Mouse (Mus musculus) stomach, embryonic 14.5 days (tissue): ENCODE results near the gene Myoc. TPM values are rescaled to one million over a fixed set of nuclear protein-coding genes. Genes with fewer than 3 reads are reported as not detected.
"Not testable (repeated sequence)": the region's sequence is repeated elsewhere in the genome, so short reads cannot be mapped to it uniquely, and the experiment has no call there.

ENCODE experiments used
- ATAC-seq: fragments of 200-750 bp; cut with Nextera tagmentation; 2 replicates; pipeline ENCODE4 v1.8.0; 2017; ENCODE audit warnings: low read depth, moderate TSS enrichment; ENCODE audit not compliant: insufficient number of reproducible peaks, insufficient read depth, low FRiP score
- H3K27ac ChIP-seq: fragments of 300-500 bp; sonication (generic); 2 replicates; pipeline ENCODE4 v1.5.1; 2014; ENCODE audit warnings: mild to moderate bottlenecking, low read length, moderate library complexity, mixed read lengths
- H3K27me3 ChIP-seq: fragments of 300-500 bp; sonication (generic); 2 replicates; pipeline ENCODE4 v1.6.1; 2014; ENCODE audit warnings: low read length, control low read depth, mixed read lengths; ENCODE audit not compliant: control insufficient read depth, insufficient read depth
- H3K36me3 ChIP-seq: fragments of 300-500 bp; sonication (generic); 2 replicates; pipeline ENCODE4 v1.6.1; 2014; ENCODE audit warnings: mild to moderate bottlenecking, control low read depth, low read length, moderate library complexity, mixed read lengths; ENCODE audit not compliant: control insufficient read depth, insufficient read depth
- H3K4me1 ChIP-seq: fragments of 300-500 bp; sonication (generic); 2 replicates; pipeline ENCODE4 v1.6.1; 2014; ENCODE audit warnings: low read length, control low read depth, mixed read lengths; ENCODE audit not compliant: control insufficient read depth, insufficient read depth
- H3K4me2 ChIP-seq: fragments of 300-500 bp; sonication (generic); replicated peaks from 2 replicates; pipeline ENCODE4 v1.6.1; 2014; ENCODE audit warnings: low read depth, low read length, control low read depth
- H3K4me3 ChIP-seq: fragments of 300-500 bp; sonication (generic); 2 replicates; pipeline ENCODE4 v1.5.1; 2014; ENCODE audit warnings: low read depth, low read length, control low read depth
- H3K9ac ChIP-seq: fragments of 300-500 bp; sonication (generic); replicated peaks from 2 replicates; pipeline ENCODE4 v1.6.1; 2014; ENCODE audit warnings: low read depth, mild to moderate bottlenecking, control low read depth, low read length, moderate library complexity, mixed read lengths
- H3K9me3 ChIP-seq: fragments of 300-500 bp; sonication (generic); 2 replicates; pipeline ENCODE4 v1.6.1; 2016; ENCODE audit warnings: low read depth, low read length, control low read depth; ENCODE audit not compliant: control insufficient read depth
- WGBS: fragments of 180-500 bp; shearing (Covaris S2); extraction: QIAGEN DNeasy Blood & Tissue Kit; methylation state at CpG from one replicate; pipeline ENCODE4 v1.1.7; 2014; 5-methylcytosine and 5-hydroxymethylcytosine counted together
- polyA plus RNA-seq: library from polyadenylated mRNA; unstranded; fragments of >200 nt; fragmentation: Nextera tagmentation; extraction: Ambion mirVana; gene quantifications from 2 replicates; pipeline ENCODE4 v1.2.1, GENCODE M21; 2014

The Myoc gene
- polyA plus RNA-seq, 1 experiment from 2014 or later: not detected

DNA sequence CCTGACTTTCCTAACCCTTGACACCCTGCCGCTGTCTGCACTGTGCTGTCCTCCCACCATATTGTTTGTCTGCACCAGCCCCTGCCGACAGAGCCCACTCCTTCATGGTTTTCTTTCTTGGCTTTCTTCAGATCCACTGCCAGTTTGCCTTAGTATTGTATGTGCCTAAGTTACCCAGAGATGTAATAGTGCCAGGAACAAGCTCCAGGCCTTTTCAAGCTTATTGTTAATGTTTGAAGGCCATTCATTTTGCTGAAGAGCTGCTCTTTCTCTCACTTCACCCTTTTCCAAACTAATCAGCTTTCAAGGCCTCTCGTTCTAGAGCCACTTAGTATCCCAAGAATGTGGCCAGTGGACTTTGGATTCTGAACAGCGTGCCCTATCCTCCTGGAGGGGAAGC is 27.8 kb upstream of the Myoc start:
- no peak overlapping the region for H3K9ac ChIP-seq
- ATAC-seq: no peak
- 65% methylated on average over 4 of the region's 4 CpGs for WGBS

DNA sequence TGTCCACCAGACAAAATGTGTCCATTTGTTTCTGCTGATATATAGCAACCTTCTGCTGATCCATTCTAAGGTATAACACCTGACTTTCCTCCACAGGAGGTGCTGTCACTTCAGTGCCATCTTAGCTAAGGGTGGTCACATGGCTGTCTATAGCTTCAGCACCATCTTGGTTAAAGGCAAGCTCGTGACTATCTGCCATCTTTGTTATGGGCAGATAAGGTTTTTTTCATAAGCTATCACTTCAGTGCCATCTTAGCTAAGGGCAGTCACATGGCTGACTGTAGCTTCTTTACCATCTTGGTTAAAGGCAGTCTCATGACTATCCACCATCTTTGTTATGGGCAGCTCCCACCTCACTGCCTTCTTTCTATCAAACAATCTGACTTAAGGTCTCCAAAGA is 23.4 kb upstream of the Myoc start:
- Histone ChIP-seq H3K4me3 (no peak overlapping the region), H3K27ac (no peak overlapping the region), H3K4me1 (no peaks in the 10 kb centered on the region), H3K4me2 (no peak overlapping the region), H3K36me3 (no peaks in the 10 kb centered on the region), H3K9me3 (no peaks in the 10 kb centered on the region), H3K9ac (no peak overlapping the region), H3K27me3 (no peaks in the 10 kb centered on the region)
- ATAC-seq: no peak
- WGBS: 68% methylated on average over 1 of the region's 1 CpGs

More for the DNA sequence above, 27.8 kb upstream of the Myoc start:
- no peak overlapping the region for H3K27ac ChIP-seq
- H3K9me3 ChIP-seq: no peaks in the 10 kb centered on the region
- H3K4me2 ChIP-seq: no peak overlapping the region
- H3K36me3 ChIP-seq: no peaks in the 10 kb centered on the region
- no peaks in the 10 kb centered on the region for H3K4me1 ChIP-seq
- H3K27me3 ChIP-seq: no peaks in the 10 kb centered on the region
- no peak overlapping the region for H3K4me3 ChIP-seq

DNA sequence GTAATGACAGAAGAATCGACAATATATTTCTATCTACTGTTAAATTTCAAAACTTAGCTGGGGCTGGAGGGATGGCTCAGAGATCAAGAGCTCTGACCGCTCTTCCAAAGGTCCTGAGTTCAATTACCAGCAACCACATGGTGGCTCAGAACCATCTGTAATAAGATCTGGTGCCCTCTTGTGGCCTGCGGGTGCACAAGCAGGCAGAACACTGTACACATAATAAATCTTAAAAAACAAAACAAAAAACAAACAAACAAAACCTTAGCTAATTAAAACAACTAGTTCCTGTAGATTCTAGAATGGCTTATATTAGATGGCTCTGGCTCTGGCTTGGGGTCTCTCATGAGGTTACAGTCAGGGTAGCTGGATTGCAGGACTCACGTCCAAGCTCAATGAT is 18.5 kb upstream of the Myoc start:
- H3K36me3 ChIP-seq: no peaks in the 10 kb centered on the region
- 75% methylated on average over 4 of the region's 4 CpGs for WGBS
- no peak for ATAC-seq
- no peaks in the 10 kb centered on the region for H3K9me3 ChIP-seq
- H3K4me3 ChIP-seq: no peak overlapping the region
- H3K4me1 ChIP-seq: no peaks in the 10 kb centered on the region
- no peaks in the 10 kb centered on the region for H3K27me3 ChIP-seq
- no peak overlapping the region for H3K4me2 ChIP-seq
- H3K9ac ChIP-seq: no peak overlapping the region
- no peak overlapping the region for H3K27ac ChIP-seq

DNA sequence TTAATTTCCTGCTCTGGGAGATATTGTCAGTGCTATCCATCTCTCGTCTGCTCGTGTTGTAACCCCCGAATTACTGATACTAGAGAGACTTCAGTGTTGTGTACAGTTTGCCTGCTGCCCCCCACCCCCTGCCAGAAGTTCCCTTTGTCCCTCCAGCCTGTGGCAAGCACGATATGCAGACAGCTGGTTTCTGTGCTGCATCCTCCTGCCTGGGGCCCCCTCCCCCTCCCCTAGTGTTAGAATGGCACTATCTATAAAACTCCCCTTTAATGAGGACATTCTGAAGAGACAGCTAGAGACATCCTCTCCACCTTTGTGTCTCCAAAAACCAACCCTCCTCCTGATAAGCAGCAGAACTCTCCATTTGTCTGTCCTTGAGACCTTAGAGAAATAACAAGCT is 15.1 kb upstream of the Myoc start:
- no peaks in the 10 kb centered on the region for H3K27me3 ChIP-seq
- WGBS: 31% methylated on average over 4 of the region's 4 CpGs
- no peak overlapping the region for H3K9ac ChIP-seq
- no peak overlapping the region for H3K27ac ChIP-seq
- no peak overlapping the region for H3K4me2 ChIP-seq
- H3K9me3 ChIP-seq: no peaks in the 10 kb centered on the region
- no peak overlapping the region for H3K4me3 ChIP-seq
- no peak for ATAC-seq
- no peaks in the 10 kb centered on the region for H3K4me1 ChIP-seq
- H3K36me3 ChIP-seq: no peaks in the 10 kb centered on the region

DNA sequence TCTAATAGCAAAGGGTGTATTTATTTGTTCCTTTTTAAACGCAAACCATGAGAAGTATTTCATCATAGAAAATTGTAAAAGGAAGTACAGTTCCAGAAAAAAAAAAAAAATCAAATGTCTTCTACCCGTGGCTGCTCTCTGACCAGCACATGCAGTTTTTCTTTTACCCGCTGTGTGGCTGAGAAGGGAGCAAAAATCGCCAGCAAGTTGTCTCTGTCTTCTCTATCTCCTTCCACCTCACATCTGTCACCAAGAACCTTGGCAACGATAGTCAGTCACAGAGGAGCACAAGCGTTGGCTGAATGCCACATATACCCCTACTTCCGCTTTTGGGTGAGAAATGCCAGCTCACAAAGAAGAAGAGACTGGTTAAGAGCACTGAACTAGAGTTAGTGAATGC is 13.7 kb upstream of the Myoc start:
- H3K4me1 ChIP-seq: no peaks in the 10 kb centered on the region
- H3K27me3 ChIP-seq: no peaks in the 10 kb centered on the region
- H3K4me2 ChIP-seq: no peak overlapping the region
- no peak for ATAC-seq
- H3K9me3 ChIP-seq: no peaks in the 10 kb centered on the region
- no peak overlapping the region for H3K27ac ChIP-seq
- no peaks in the 10 kb centered on the region for H3K36me3 ChIP-seq
- WGBS: 61% methylated on average over 7 of the region's 7 CpGs
- no peak overlapping the region for H3K9ac ChIP-seq
- no peak overlapping the region for H3K4me3 ChIP-seq

DNA sequence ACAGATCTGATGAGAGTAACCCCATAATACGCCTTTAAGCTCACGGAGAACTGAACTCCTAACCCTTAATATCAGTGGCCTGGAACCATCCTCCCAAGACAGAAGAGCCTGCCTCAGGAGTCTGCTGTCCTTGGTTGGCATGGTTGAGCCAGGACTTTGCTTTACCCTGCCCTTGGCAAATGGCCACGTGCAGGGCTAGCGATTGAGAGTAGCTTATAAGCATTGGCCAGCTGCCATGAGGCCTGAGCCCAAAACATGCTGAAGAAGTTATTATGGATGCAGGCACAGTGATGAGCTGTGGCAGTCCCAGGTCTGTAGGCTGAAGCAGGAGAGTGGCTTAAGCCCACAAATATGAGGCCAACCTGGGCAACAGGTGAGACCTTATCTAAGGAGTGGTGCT is 11.1 kb upstream of the Myoc start:
- H3K9me3 ChIP-seq, H3K4me2 ChIP-seq, H3K4me3 ChIP-seq, H3K27me3 ChIP-seq, H3K36me3 ChIP-seq, ATAC-seq, H3K9ac ChIP-seq, H3K4me1 ChIP-seq, H3K27ac ChIP-seq: not testable (repeated sequence)
- WGBS: 87% methylated on average over 4 of the region's 4 CpGs

DNA sequence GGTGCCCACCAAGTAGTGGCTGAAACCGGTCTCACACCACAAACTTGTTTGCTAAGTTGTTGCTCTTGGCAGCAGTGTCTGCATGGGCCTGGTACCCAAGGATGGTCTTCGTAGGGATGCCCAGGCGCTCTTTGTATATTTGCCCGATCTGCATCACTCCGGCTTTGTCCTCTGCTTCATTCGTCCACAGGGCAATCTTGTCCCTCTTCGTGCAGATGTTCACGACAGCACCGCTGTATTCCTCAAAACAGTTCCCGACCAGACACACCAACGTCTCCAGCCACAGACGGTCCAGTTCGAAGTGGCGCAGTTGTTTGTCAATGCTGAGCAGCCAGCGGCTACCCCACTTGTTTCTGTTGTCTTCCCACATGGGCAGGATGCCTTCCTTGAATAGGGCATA is 10.6 kb upstream of the Myoc start:
- not testable (repeated sequence) for H3K9ac ChIP-seq, H3K4me1 ChIP-seq, H3K36me3 ChIP-seq, ATAC-seq, H3K27me3 ChIP-seq, H3K4me3 ChIP-seq, H3K4me2 ChIP-seq, H3K9me3 ChIP-seq, H3K27ac ChIP-seq
- 97% methylated on average over 15 of the region's 15 CpGs for WGBS

DNA sequence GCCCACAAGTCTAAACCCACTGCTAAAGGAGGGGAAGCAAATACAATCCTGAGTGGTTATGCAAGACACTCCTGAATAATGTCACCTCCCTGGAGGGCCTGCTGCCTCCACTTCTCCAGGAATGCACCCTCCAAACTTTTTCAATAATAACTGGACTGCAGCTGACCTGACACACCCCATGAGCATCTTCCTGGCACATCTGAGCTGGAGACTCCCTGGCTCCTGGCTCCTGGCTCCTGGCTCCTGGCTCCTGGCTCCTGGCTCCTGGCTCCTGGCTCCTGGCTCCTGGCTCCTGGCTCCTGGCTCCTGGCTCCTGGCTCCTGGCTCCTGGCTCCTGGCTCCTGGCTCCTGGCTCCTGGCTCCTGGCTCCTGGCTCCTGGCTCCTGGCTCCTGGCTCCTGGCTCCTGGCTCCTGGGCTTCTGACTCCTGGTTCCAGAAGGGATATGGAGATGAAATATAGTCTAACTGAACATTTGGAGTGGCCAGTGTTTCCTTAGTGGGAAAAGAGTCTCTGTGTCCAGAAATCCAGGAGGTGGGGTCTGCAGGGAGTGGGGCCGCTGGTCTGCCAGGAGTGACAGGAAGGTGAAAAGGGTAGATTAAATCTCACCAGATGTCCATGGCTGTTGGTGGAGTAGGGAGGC is 3.5 kb upstream of the Myoc start:
- H3K27me3 ChIP-seq, H3K27ac ChIP-seq, H3K4me3 ChIP-seq, H3K4me1 ChIP-seq, H3K9ac ChIP-seq, ATAC-seq, H3K36me3 ChIP-seq, H3K4me2 ChIP-seq, H3K9me3 ChIP-seq: not testable (repeated sequence)
- 41% methylated on average over 1 of the region's 1 CpGs for WGBS

DNA sequence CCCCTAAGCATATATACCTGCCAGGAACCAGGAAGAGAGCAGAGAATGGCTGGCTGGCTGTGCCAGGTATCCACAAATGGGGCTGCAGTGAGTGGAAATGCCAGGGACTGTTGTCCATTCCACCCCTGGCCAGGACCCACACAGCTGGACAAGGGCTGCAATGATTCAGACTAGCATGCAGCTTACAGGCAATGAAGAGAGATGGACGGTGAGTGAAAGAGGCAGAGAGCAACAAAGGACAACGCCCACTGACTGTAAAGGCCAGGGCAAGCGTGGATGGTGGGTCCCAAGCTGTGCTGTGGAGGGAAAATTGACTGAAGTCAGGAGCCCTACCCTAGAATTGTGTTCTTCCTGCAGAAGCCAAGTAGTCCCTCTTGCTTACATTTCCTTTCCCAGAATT is 2.4 kb upstream of the Myoc start:
- Histone ChIP-seq H3K9me3 (no peaks in the 10 kb centered on the region; the same call in 1 of the 2 replicates), H3K36me3 (no peaks in the 10 kb centered on the region), H3K9ac (no peak overlapping the region), H3K4me2 (no peak overlapping the region), H3K27ac (no peak overlapping the region), H3K4me1 (0 out of 2 replicates have a peak, but pooled peaks cover 6% of the 10 kb centered on the region), H3K4me3 (no peak overlapping the region), H3K27me3 (no peaks in the 10 kb centered on the region)
- 74% methylated on average over 3 of the region's 3 CpGs for WGBS
- no peak for ATAC-seq
